Mouse (Mus musculus) forebrain, embryonic 14.5 days (tissue): ENCODE results near the gene Itga3. TPM values are rescaled to one million over a fixed set of nuclear protein-coding genes. Genes with fewer than 3 reads are reported as not detected.

Experiments used
- ATAC-seq: fragments of 200-750 bp; cut with Nextera tagmentation; 2 replicates; pipeline ENCODE4 v1.8.0; 2017; ENCODE audit warnings: mild to moderate bottlenecking, moderate library complexity
- DNase-seq: peaks from one replicate; pipeline ENCODE4 v3.0.0-alpha.2; 2015; ENCODE audit warnings: low spot score
- H3K27ac ChIP-seq: fragments of 300-500 bp; sonication (generic); 2 replicates; pipeline ENCODE4 v1.5.1; 2014; ENCODE audit warnings: low read depth, mild to moderate bottlenecking, control low read depth, low read length, moderate library complexity
- H3K27me3 ChIP-seq: fragments of 300-500 bp; sonication (generic); replicated peaks from 2 replicates; pipeline ENCODE4 v1.6.1; 2014; ENCODE audit warnings: low read length, control low read depth, mixed read lengths; ENCODE audit not compliant: control insufficient read depth, insufficient read depth
- H3K36me3 ChIP-seq: fragments of 300-500 bp; sonication (generic); 2 replicates; pipeline ENCODE4 v1.6.1; 2014; ENCODE audit warnings: low read length, control low read depth; ENCODE audit not compliant: control insufficient read depth, insufficient read depth
- H3K4me1 ChIP-seq: fragments of 300-500 bp; sonication (generic); 2 replicates; pipeline ENCODE4 v1.6.1; 2014; ENCODE audit warnings: antibody characterized with exemption, low read length, control low read depth; ENCODE audit not compliant: control insufficient read depth, insufficient read depth
- H3K4me2 ChIP-seq: fragments of 300-500 bp; sonication (generic); 2 replicates; pipeline ENCODE4 v1.6.1; 2014; ENCODE audit warnings: mild to moderate bottlenecking, control low read depth, low read length
- H3K4me3 ChIP-seq: fragments of 300-500 bp; sonication (generic); 2 replicates; pipeline ENCODE4 v1.5.1; 2014; ENCODE audit warnings: low read depth, low read length, control low read depth
- H3K9ac ChIP-seq: fragments of 300-500 bp; sonication (generic); 2 replicates; pipeline ENCODE4 v1.6.1; 2014; ENCODE audit warnings: mild to moderate bottlenecking, low read length, control low read depth, moderate library complexity
- H3K9me3 ChIP-seq: fragments of 300-500 bp; sonication (generic); replicated peaks from 2 replicates; pipeline ENCODE4 v1.6.1; 2016; ENCODE audit warnings: low read length, control low read depth, mixed read lengths; ENCODE audit not compliant: control insufficient read depth
- WGBS: fragments of 180-500 bp; shearing (Covaris S2); extraction: QIAGEN DNeasy Blood & Tissue Kit; methylation state at CpG from one replicate; pipeline ENCODE4 v1.1.7; 2014; 5-methylcytosine and 5-hydroxymethylcytosine counted together
- polyA plus RNA-seq: library from polyadenylated mRNA; unstranded; fragments of >200 nt; fragmentation: Nextera tagmentation; extraction: Ambion mirVana; gene quantifications from 2 replicates; pipeline ENCODE4 v1.2.1, GENCODE M21; 2014

Itga3 gene
- polyA plus RNA-seq, 1 experiment from 2014 or later, result 4.1 TPM

GRCm38 (mm10) chr11:95040491-95041138, 36.0 kb downstream of the Itga3 start:
- Histone ChIP-seq H3K9ac (peak overlapping the region; percentile 68), H3K27me3 (no peaks in the 10 kb centered on the region), H3K4me3 (peak overlapping the region; percentile 69), H3K9me3 (no peaks in the 10 kb centered on the region), H3K36me3 (no peaks in the 10 kb centered on the region), H3K27ac (peak overlapping the region; percentile 60), H3K4me1 (peaks cover 10% of the 10 kb centered on the region; the same call in 1 of the 2 replicates), H3K4me2 (peak overlapping the region; percentile 91)
- DNase-seq (peak; percentile 53), ATAC-seq (peak; percentile 24)
- under 1% methylated on average over 20 of the region's 20 CpGs for WGBS

GRCm38 (mm10) chr11:95039766-95040165, 36.8 kb downstream of the Itga3 start:
- H3K4me3 ChIP-seq, result no peak overlapping the region
- no peak for ATAC-seq
- H3K9me3 ChIP-seq, result no peaks in the 10 kb centered on the region
- H3K27me3 ChIP-seq, result no peaks in the 10 kb centered on the region
- 89% methylated on average over 4 of the region's 4 CpGs for WGBS
- peak overlapping the region; percentile 91; the same call in 1 of the 2 replicates for H3K4me2 ChIP-seq
- peaks cover 10% of the 10 kb centered on the region; the same call in 1 of the 2 replicates for H3K4me1 ChIP-seq
- H3K27ac ChIP-seq, result no peak overlapping the region
- H3K36me3 ChIP-seq, result no peaks in the 10 kb centered on the region
- no peak overlapping the region for H3K9ac ChIP-seq
- no peak for DNase-seq

GRCm38 (mm10) chr11:95038818-95039655, 37.6 kb downstream of the Itga3 start:
- H3K36me3 ChIP-seq, result no peaks in the 10 kb centered on the region
- DNase-seq, result no peak
- no peak for ATAC-seq
- H3K9me3 ChIP-seq, result no peaks in the 10 kb centered on the region
- H3K9ac ChIP-seq, result no peak overlapping the region
- no peak overlapping the region for H3K27ac ChIP-seq
- no peak overlapping the region for H3K4me2 ChIP-seq
- 85% methylated on average over 13 of the region's 13 CpGs for WGBS
- H3K27me3 ChIP-seq, result no peaks in the 10 kb centered on the region
- no peak overlapping the region for H3K4me3 ChIP-seq
- H3K4me1 ChIP-seq, result peaks cover 10% of the 10 kb centered on the region; the same call in 1 of the 2 replicates

- Histone ChIP-seq H3K4me2 (no peak overlapping the region), H3K27ac (no peak overlapping the region), H3K9me3 (no peaks in the 10 kb centered on the region), H3K27me3 (no peaks in the 10 kb centered on the region), H3K9ac (no peak overlapping the region), H3K4me1 (peaks cover 10% of the 10 kb centered on the region; the same call in 1 of the 2 replicates), H3K4me3 (no peak overlapping the region), H3K36me3 (no peaks in the 10 kb centered on the region)
- DNase-seq (peak; percentile 22), ATAC-seq (no peak)
- 63% methylated on average over 14 of the region's 14 CpGs for WGBS
Measured at GRCm38 (mm10) chr11:95038156-95038817, 38.3 kb downstream of the Itga3 start.

- Histone ChIP-seq H3K4me1 (peaks cover 10% of the 10 kb centered on the region; the same call in 1 of the 2 replicates), H3K36me3 (no peaks in the 10 kb centered on the region), H3K4me2 (no peak overlapping the region), H3K4me3 (no peak overlapping the region), H3K9ac (no peak overlapping the region), H3K27me3 (no peaks in the 10 kb centered on the region), H3K9me3 (no peaks in the 10 kb centered on the region), H3K27ac (peak overlapping the region; percentile 39; the same call in 1 of the 2 replicates)
- ATAC-seq (no peak), DNase-seq (no peak)
- 58% methylated on average over 6 of the region's 6 CpGs for WGBS
Measured at GRCm38 (mm10) chr11:95037306-95037705, 39.3 kb downstream of the Itga3 start.

- 96% methylated on average over 5 of the region's 5 CpGs for WGBS
- no peak for DNase-seq
- H3K4me1 ChIP-seq, result peaks cover 7% of the 10 kb centered on the region; the same call in 1 of the 2 replicates
- no peak overlapping the region for H3K4me2 ChIP-seq
- ATAC-seq, result no peak
- no peak overlapping the region for H3K27ac ChIP-seq
- H3K4me3 ChIP-seq, result no peak overlapping the region
- H3K9me3 ChIP-seq, result no peaks in the 10 kb centered on the region
- H3K27me3 ChIP-seq, result no peaks in the 10 kb centered on the region
- H3K36me3 ChIP-seq, result no peaks in the 10 kb centered on the region
- H3K9ac ChIP-seq, result no peak overlapping the region
Measured at GRCm38 (mm10) chr11:95036521-95036920, 40.1 kb downstream of the Itga3 start.

GRCm38 (mm10) chr11:95034902-95035301, 41.7 kb downstream of the Itga3 start:
- H3K36me3 ChIP-seq, result no peaks in the 10 kb centered on the region
- no peak overlapping the region for H3K9ac ChIP-seq
- H3K27ac ChIP-seq, result no peak overlapping the region
- DNase-seq (no peak), ATAC-seq (no peak)
- 73% methylated on average over 10 of the region's 10 CpGs for WGBS
- H3K4me3 ChIP-seq, result no peak overlapping the region
- no peak overlapping the region for H3K4me2 ChIP-seq
- no peaks in the 10 kb centered on the region for H3K9me3 ChIP-seq
- H3K4me1 ChIP-seq, result no peaks in the 10 kb centered on the region
- no peaks in the 10 kb centered on the region for H3K27me3 ChIP-seq

- WGBS, result 82% methylated on average over 14 of the region's 14 CpGs
- Histone ChIP-seq H3K4me3 (no peak overlapping the region), H3K27me3 (no peaks in the 10 kb centered on the region)
Measured at GRCm38 (mm10) chr11:95033617-95034016, 43.0 kb downstream of the Itga3 start.

More at GRCm38 (mm10) chr11:95033617-95034016, 43.0 kb downstream of the Itga3 start:
- no peaks in the 10 kb centered on the region for H3K4me1 ChIP-seq
- no peaks in the 10 kb centered on the region for H3K36me3 ChIP-seq
- ATAC-seq (no peak), DNase-seq (no peak)
- no peak overlapping the region for H3K4me2 ChIP-seq
- H3K27ac ChIP-seq, result no peak overlapping the region
- H3K9me3 ChIP-seq, result no peaks in the 10 kb centered on the region
- H3K9ac ChIP-seq, result no peak overlapping the region
